Mouse (Mus musculus) heart, adult 18-20 months (tissue): ENCODE data around the gene Ahcyl2. TPM values are rescaled to one million over a fixed set of nuclear protein-coding genes. Genes with fewer than 3 reads are reported as not detected.

Experiments used
- total RNA-seq, 2 experiments: library from RNA; stranded (reverse); gene quantifications; 2 replicates each; pipeline ENCODE4 v1.2.3; 2021

The Ahcyl2 gene
- total RNA-seq, 2 experiments from 2014 or later = 21.8 to 24.2 TPM

Other genes with a start within 250 kb of the Ahcyl2 start
- 1 to 10 TPM; 2.8 to 4.3 TPM for gene Irf5, start 241.4 kb upstream of the Ahcyl2 start, total RNA-seq
- gene Tnpo3, start 158.1 kb upstream of the Ahcyl2 start, total RNA-seq = 10 to 100 TPM; 43.6 to 44.9 TPM
- gene Tspan33, start 73.8 kb upstream of the Ahcyl2 start, total RNA-seq = 1 to 10 TPM; 2.3 to 3.4 TPM
- 1 to 10 TPM; 6.5 to 6.9 TPM for gene Smo, start 32.5 kb upstream of the Ahcyl2 start, total RNA-seq
- 10 to 100 TPM; 53.5 to 55.1 TPM for gene Strip2, start 149.0 kb downstream of the Ahcyl2 start, total RNA-seq